Mouse (Mus musculus): Measurements from ENCODE around the gene Kiz.
A peak's percentile ranks its signal among the peaks of the same experiment; 100 is the strongest.

The Kiz gene

DNA sequence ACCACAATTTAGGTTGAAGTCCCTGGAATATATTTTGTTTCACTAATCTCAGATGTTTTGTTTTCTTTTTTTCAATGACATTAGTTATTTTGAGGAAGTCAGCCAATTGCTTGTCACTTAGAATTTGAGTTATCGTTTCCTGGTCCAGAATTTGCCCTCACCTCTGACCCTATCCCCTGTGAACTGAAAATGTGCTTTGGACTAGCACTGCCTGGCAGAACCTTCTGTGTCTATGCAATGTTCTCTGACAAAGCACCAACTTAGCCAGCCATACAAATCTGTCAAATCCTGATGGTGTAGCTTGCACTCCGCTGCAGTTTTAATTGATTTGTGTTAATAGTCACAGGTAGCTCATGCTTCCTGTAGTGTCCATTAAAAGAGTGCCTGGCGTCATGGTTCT is 10.1 kb downstream of the Kiz start:
- DNase-seq (ENCODE audit: low read depth): no peak

DNA sequence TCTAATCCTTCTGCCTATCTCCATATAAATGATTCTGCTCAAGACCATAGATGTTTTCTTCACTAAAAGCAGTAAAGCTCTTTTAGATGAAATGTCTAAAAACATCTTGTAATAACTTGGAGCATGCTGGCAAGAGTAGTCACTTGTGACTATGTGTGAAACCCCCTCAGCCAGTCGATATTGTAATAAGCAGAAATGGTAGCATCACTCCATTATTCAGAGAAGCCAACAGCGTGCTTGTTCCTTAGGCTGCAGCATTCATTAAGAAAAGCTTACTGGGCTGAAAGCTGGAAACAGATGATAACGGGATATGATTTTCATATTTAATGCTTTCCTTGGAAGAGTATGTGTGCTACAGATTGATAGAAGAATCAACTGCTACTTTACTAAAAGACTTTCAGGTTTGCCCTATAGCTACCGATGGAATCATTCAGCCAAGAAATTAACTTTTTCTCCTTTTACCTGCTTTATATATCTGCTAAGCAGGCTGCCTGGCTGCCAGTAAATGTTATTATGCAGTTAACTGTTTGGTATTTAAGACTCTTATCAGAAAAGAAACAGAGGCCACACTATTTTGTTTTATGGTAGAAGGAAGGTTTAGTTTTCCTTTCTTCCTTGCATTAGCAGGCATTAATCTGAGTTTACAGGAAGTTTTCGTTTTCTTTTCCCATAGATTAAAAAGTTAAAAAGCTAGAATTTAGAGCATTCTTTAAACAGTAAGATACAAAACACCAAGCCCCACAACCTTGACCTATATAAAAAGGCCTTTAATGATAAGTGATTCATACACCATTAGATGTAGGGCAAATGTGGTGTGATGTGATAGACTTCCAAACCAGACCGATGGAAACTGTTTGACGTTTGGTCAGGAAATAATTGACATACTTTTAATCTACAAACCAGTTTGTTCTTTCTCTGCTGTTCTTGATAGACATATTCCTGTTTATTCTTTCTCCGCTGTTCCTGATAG is 15.9 kb downstream of the Kiz start:
- no peak for DNase-seq (ENCODE audit: low read depth)

DNA sequence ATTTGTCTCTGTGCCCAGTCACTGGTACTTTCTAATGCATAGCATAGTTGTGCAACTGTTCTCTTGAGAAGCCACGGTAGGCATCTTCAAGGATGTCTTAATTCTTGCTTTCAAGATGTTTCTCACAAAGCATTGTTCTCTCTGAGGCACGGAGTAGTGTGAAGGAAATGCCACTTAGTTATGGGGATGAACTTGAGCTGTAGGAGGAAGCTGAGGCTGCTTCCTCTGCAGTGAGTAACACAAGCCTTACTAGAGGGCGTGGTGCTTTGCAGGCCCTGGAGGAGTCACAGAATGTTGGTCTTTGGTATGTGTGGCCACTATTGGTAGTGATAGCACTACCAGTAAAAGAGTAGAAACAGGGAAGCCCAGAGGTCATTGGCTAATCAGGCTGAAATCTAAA is 17.0 kb downstream of the Kiz start:
- DNase-seq (ENCODE audit: low read depth): no peak

DNA sequence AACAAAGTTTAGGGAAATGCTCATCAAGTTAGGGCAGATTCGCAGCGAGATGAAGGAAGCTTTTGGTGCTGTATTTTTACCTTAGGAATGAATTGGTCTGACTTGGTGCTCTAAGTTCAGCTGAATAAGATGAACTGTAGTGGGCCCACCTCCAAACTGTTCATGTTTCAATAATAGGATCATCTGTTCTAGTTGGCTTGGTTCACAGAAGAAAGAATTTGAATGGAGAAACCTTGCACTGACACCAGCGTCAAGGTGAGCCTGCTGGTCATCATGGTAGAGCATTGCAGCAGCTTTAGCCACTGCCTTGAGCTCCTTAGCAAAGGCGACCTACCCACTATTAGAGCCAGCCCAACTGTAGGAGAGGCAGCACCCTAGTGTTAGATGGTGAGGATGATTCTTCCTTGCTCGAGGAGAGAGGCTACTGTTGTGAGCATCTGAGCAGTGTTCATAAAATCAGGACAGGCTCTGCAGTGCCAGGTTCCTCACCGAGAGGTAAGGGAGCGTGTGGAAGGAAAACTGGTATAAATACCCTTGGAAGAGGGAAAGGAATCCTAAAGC is 18.3 kb downstream of the Kiz start:
- DNase-seq (ENCODE audit: low read depth): no peak

DNA sequence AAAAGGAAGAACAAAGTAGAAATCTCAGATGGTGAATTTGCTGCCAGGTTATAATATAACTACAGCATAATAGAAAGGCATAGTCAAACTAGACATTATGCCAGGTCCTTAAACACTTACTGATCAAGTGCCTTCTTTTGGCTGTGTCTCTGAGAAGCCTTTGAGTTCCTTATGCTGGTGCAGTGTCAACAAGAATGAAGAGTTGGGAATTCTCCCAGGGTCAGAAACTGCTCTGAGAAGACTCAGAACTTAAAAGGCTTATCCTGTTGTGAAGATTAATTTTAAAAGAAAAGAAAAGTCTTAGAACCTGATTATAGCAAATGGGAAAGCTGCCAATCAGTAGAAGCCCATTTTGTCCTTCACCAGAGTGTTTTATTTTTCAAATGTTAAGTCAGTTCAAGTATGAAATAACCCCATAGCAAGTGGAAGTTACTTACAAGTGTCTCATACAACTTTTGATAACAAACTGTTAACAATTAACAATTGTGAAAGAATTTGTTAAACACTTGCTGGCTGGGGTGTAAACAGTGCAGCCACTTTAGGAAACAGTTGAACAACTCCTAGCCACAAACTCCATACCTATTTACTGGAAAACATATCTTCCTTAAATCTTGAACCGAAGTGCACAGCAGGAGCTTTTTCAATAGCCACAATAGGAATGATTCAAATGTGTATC is 21.9 kb downstream of the Kiz start:
- DNase-seq (ENCODE audit: low read depth): no peak

DNA sequence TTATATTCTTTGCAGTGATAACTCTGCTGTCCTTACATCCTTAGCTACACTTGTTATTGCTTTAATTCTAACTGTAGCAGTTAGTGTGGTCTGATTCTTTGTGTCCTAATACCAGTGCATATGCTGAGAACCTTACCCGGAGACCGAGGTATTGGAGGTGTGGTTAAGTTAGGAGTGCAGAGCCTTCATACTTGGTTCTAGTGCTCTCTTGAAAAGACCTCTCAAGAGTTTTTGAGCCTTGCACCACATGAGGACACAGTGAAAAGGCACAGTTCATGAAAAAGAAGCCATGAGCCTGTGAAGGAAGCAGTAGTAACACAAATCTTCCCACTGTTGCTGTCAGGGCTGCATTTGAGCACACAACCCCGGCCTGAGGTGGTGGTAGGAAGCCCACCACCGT is 26.0 kb downstream of the Kiz start:
- DNase-seq (ENCODE audit: low read depth): no peak

DNA sequence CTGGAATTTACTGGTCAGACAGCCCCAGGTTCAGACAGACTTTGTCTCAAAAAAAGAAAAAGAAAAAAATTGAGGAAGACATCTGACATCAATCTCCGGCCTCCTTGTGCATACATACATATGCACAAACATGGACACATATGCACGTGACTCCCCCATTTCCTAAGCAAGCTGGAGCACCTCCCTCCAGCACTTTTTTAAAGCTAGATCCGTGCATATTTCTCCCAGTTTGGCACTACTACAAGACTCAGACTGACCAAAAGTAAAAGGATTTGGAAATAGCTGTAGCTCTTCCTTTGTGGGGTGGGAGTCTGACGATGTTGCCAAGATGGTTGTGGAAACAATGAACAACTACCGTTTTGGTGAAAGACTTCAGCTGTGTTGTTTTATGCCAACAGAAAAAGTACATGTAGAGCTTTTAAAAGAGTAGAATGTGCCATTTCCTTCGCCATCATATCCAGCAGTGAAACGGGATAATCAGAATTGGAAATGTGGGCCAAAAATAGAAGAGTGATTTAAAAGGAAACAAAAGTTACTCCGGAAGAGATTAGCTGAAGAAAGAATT is 28.7 kb downstream of the Kiz start:
- no peak for DNase-seq (ENCODE audit: low read depth)

DNA sequence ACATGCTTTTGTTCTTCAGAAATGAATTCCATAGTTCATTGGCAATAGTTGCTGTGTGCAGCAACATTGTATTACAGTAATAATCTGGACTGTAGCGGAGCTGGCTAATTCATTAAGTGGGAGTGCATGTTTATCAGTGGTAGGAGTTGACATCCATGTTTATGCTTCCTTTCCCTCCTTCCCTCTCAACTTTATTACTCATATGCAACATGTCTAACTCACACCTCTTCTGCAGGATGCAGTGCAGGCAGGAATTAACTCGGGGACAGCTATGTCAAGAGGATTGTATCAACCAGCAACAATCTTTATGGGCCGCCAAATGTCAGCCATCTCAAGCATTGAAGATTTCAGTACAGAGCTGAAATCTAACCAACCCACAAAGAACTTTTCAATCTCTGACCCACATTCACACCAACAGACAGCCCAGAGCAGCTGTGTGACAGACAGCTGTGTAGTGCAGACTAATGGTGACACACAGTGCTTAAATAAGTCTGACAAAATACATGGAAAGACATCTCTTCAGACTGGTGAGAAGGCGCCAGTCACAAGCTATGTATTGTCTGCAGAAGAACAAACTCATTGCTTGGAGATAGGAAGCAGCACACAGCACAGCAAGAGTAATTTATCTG is 33.2 kb downstream of the Kiz start:
- DNase-seq (ENCODE audit: low read depth): no peak

DNA sequence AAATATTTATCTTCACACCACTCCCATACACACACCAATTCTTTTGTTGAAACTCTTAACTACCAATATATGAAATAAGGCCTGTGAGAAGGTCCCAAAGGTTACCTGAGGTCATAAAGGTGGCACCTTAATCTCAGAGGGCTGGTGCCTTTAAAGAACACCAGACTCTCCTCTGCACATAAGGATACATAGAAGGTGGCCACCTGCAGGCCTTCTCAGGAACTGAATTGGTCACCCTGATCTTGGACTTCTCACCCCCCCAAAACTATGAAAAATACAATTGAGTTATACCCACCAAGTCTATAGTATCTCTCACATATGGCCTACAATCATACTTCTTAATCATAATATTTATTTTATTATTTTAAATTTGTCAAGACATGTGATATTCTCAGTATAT is 43.3 kb downstream of the Kiz start:
- DNase-seq (ENCODE audit: low read depth): peak; percentile 18

DNA sequence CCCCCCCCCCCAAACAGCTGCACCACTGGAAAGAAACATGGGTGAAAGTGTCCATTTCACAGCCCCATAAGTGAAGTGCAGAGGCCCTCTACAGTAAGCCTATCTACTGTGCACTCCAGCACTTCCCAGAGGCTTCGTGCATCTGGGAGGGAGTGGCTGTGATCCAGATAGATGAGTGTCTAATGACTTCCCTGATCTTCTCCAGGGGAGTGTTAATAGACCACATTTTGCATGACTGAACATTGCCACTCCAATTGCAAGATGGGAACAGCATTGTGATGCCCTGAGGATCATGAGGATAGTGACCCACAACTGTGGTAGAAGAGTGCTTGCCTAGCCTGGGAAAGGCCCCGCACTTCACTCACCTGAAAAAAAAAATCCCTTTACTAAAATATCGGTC is 60.4 kb downstream of the Kiz start:
- DNase-seq (ENCODE audit: low read depth): no peak

DNA sequence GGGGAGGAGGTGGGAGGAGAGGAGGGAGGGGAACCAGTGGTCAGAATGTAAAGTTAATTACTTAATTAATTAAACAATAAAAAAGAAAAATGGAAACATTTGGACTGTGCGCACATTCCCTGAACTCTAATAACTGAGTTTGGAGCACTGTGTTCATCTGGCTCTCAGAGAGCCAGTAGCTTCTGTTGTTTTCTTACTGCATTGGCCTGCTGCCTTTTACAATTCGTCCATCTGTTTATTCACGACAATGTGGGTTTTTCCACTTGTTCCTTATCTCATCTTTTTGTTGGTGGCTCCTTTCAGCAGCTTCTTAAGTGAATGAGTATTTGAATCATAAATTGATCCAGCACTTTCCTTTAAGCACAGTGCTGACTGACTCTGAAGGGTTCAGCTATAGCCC is 62.1 kb downstream of the Kiz start:
- DNase-seq (ENCODE audit: low read depth): no peak

DNA sequence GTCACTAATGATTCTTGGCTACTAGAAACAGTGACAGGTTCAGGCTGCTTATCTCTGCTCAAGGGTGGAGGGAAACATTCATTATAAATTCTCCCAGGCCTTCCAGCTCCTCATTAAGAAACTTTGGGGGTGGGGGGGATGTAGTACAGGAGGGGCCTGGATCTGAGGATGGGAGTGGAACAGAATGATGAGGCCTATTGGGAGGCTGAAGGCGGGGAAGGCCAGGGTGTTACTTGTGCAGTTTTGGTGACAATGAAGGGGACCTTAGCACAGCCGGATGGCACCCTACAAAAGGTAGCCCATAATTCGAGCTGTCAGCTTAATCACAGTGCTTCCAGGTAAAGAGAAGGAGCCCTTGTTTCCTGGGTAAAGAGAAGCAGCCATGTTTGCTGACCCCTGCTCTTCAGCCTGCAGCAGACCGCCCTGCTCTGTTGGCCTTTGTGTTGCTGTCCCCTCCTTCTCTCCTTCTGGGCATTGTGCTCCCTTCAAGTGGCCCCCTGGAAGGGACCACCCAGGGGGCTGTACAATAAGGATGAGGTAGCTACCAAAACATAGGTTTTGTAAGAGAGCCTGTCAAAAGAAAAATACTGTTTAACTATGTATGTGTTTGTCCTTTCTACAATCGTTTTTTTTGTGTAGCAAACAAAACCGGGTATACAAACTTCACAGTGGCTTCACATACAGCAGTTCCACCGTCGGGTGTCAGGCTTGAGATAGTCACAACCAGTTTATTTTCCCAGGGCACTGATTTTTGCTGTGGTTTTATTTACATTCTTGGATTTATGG is 64.9 kb downstream of the Kiz start:
- no peak for DNase-seq (ENCODE audit: low read depth)

DNA sequence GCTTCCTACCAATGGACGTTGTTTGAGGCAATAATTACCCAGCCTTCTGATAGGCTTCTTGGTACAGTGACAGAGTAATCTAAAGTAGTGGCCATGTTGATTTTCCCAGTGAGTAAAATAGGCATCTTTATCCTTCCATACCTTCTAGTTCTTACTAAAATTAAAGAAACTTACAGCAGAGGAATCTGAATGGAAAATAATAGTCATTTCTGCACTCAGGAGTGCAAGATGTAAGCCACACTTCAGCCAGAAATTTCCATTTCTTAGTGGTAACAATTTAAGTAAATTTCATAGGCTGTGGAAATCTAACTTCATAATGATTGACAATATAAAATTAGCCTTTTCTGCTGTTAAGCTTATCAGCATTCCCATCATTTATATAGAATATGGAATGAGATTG is 69.6 kb downstream of the Kiz start:
- no peak for DNase-seq (ENCODE audit: low read depth)

DNA sequence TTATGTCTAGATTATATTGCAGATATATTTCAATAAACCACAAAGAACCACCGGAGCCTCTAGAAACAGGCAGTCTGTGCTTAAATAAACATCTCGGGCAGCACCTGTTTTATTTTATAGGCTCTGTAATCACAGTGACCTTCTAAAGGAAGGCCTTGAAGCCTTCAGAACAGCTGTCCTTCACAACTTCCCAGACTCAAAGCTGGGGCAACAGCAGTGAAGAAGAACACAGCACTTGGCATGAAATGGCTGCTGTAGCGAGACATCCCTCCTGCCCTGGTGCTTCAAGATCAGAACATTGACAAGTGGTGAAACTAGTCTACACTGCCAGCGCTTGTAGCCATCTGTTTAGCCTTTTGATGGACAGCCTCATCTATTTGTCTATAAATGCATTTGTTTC is 70.2 kb downstream of the Kiz start:
- DNase-seq (ENCODE audit: low read depth): no peak

DNA sequence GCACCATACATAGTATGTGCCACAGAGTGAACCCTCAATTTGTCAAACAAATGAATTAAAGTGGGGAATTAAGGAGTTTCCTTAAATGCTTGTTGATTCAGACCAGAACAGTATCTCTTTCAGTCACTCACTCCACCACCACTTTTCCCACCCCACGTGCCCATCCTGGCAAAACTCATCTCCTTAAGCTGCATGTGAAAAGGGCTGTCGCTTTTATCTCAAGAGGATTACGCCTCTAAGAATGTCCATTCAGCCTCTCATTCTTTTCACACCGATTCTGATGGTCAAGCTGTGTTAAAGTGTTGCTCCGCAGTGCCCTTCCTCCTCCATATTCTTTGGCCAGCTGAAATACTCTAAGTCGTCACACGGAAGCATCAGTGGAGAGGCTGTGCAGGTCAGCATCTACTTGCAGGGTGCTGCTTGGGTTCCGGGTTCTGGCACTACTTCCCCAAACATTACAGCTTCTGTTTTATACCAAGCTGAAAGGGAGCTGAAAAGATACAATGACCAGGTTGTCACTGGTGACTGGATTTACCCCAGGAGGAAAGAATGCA is 92.6 kb downstream of the Kiz start:
- DNase-seq (ENCODE audit: low read depth): no peak

DNA sequence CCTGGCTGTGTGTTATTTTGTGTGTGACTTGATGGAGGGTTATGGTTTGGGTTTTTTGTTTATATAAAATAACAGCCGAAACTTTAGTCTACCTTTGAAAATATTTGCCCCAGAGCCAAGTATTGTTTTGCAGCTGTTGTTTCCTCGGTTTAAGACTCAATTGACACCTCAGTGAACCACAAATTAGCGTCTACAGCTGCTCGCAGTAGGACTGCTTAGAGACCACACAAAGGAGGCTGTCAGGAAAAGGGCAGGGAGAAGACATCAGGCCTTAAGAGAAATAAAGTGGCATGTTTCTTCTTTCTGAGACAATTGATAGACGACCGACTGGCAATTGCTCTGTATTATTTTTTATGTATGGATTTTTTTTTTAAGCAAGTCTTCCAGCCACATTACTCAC is 100.7 kb downstream of the Kiz start:
- DNase-seq (ENCODE audit: low read depth): no peak

DNA sequence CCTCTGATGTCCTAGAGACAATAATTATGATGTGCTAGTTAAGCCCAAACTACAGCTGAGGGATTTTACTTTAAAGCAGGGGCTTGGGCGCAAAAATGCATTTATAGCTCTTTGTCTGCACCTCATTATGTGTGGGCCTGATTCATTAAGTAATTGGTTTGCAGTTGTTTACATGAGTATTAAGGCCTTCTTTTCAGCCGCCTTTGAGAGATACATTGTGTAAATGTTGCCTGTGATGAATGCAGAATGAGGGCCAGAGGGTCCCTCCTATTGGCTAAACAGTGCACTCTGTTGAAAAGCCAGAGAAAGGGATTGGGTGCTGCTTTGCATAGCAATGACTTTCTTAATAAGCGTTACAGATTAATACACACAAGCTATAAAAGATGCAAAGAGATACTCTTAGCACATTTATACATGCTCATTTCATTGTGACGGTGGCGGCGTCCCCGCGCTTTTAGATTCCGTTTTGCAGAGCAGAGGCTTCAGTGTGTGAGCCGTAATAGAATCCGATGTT is 102.8 kb downstream of the Kiz start:
- no peak for DNase-seq (ENCODE audit: low read depth)

DNA sequence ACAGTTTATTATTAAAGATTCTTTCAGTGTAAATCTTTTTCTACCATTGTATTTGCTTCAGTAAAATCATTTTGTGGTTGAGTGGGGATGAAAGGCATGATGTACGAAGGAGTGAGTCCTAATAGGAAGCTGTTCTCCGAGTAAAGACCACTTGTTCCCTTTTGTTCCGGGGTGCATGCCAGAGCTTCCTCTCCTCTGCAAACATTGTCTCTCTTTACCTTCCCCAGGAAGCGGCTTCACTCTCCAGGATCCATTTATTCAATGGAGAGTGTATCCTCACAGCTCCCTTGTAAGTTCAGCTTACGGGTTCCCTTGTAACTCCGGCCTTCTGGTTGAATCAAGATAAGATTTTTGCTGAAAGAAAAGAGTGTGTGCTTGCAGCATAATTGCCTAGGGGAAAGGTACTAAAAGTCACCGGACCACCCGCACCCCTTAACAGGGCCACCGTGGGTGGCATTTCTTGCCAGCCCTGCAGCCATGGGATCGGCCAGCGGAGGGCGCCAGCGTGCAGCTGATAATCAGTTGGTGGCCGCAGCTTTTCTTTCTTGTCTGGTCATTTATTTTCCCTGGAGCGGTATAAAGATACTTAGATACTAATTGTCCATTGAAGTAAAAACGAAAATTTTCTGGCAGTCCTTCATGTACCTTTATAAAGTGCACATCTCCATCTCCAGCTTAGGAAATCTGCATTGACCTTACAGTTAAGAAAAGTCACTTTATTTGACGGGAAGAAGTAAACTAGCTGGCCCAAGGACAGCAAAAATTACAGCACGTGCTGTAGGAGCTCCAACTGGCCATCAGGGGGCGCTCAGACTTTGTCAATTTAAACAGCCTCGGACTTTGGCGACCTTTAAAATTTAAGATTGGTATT is 103.5 kb downstream of the Kiz start:
- DNase-seq (ENCODE audit: low read depth): peak; percentile 86

DNA sequence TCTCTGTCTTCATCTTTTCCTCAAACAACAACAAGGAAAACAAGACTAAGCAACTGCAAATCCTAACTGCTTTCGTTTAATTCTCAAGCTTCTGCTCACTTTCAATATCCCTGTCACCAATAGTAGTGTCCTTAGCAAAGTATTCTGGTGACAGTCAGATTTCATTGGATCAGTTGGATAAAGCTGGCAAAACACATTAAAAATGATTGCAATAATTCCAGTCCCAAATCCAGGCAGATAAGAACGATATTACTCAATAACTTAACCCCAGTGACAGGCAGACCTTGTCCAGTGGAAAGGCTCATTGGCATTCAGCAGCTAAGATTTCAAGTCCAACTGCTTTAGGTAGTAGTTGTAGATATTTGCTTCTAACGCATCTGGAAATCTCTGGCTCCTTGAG is 119.4 kb downstream of the Kiz start:
- no peak for DNase-seq (ENCODE audit: low read depth)

DNA sequence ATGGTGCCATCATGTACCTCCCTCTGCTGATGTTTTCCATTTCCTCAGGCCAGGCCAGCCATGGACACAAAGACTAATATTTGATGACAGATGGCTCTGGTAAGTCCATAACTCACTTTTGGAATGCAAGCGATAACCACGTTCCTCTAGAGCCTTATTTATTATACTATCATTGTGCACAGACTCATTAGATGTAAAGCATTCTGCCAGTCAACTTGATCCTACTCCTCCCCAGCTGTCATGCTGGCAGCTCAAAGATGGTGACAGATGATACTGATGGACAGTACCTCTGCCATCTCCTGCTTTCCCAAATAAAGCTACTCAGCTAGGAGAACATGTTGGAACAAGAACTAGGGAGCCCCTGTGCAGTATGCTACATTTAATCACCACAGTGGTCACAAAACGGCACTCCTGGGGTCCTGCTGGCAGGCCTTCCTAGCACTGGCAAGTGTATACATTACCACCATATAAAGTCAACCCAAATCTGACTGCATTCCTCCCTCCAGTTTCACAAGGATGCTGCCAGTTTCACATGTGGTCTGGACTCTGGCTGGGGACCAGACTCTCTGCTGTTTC is 119.9 kb downstream of the Kiz start:
- DNase-seq (ENCODE audit: low read depth): no peak

Data from induced T-regulatory cell, adult 2 months (primary cell).